Mouse (Mus musculus) small intestine, adult 2 months (tissue): Measurements from ENCODE around the gene Nalcn.

Experiments used
- CTCF ChIP-seq: fragments of 200-500 bp; IDR thresholded peaks from 2 replicates; pipeline ENCODE4 v1.5.1; 2012; ENCODE audit warnings: low read depth, mild to moderate bottlenecking, control low read depth, inconsistent platforms, low read length, moderate library complexity, mixed read lengths; ENCODE audit not compliant: insufficient replicate concordance, insufficient read length; ENCODE audit errors: extremely low read depth
- POLR2A ChIP-seq: fragments of 200-500 bp; IDR thresholded peaks from 2 replicates; pipeline ENCODE4 v1.6.1; 2012; ENCODE audit warnings: low read depth, mild to moderate bottlenecking, control low read depth, inconsistent platforms, low read length, moderate library complexity

DNA sequence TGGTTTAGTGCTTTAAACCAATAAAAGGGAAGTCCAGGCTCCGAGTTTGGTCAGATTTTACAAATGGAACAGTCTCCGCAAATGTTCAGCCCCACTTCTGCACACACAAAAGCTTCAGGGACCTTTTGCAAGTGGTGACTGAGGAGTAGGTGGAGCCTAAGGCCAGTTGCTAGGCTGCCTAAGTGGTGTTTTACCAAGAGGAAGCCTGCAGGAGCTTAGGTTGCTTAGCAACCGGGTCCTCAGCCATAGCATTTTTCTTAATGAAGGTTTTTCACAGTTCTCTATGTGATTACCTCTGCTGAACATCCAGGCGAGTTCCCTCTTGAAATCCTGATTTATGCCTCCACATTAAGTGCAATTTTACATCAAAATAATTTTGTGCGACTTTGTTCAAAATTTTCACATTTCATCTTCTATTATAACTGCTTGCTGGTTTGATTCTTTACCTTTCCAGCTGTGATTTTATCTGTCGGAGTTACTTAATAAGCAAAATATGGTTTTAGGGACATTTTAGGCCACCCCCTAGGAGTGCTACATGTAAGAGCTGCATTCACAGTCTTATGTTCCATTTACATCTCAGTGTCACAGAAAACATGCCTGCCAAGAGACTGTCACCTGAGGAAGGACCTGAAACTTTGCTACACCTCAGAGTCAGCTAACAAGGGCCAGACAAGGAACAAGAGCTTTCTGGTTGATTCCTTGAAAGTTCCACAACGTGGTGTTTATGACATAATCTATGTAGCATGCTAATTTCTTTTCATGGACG, 113.4 kb downstream of the Nalcn start:
- TF ChIP-seq CTCF (no peak), POLR2A (no peak)
